Comparison of ENCODE assay signal across 8 mouse cellular contexts in genomic region chr9:65398279-65398678, GRCm38 (mm10). TPM values are rescaled to one million over a fixed set of nuclear protein-coding genes. Genes with fewer than 3 reads are reported as not detected.
DNase-seq lines count a peak whose midpoint lies in the region; ATAC-seq and TF ChIP-seq lines count a peak whose summit lies in the region.

Rasl12 (plus strand) TSS chr9:65398506.

- no peak for TF ChIP-seq CTCF in gastrocnemius, adult 2 months (IDR thresholded peaks at IDR 0.05)
- TF ChIP-seq CTCF in left cerebral cortex, adult 2 months (IDR thresholded peaks at IDR 0.05): no peak

- intact Hi-C loops in gastrocnemius, adult 2 months (cut with DNase I): no loop called here
- intact Hi-C loops in left cerebral cortex, adult 2 months (cut with DNase I): no loop called here

- peaks cover 20% of the 10 kb centered on the region for H3K27me3 ChIP-seq in hindbrain, embryonic 13.5 days

- peak within 1 kb of the TSS; percentile 66 for H3K4me2 ChIP-seq in hindbrain, embryonic 13.5 days

- peak within 1 kb of the TSS; percentile 79 for H3K27ac ChIP-seq in gastrocnemius, adult 2 months
- no peak within 1 kb of the TSS for H3K27ac ChIP-seq in hindbrain, embryonic 13.5 days
- H3K27ac ChIP-seq in left cerebral cortex, adult 2 months: peak within 1 kb of the TSS; percentile 8

- H3K4me3 ChIP-seq in gastrocnemius, adult 2 months: peak within 1 kb of the TSS; percentile 74
- peak within 1 kb of the TSS; percentile 45 for H3K4me3 ChIP-seq in hindbrain, embryonic 13.5 days
- peak within 1 kb of the TSS; percentile 43 for H3K4me3 ChIP-seq in left cerebral cortex, adult 2 months

- ATAC-seq in hindbrain, embryonic 13.5 days (ENCODE audit: low FRiP score): peak; percentile 65

- H3K9me3 ChIP-seq in hindbrain, embryonic 13.5 days: no peaks in the 10 kb centered on the region

- DNase-seq in adrenal gland, adult (ENCODE audit: inconsistent age in 2 of 2, low spot score in 1 of 2): peak; percentile 75 to 85
- peak; percentile 32 to 44 for DNase-seq in cerebellum, postnatal 36 days
- DNase-seq in gastrocnemius, adult 2 months: peak; percentile 84
- peak; percentile 26 to 39 for DNase-seq in left cerebral cortex, adult 2 months (ENCODE audit: extremely low spot score in 1 of 2, low spot score in 2 of 2)
- DNase-seq in lung, postnatal 4 days: peak; percentile 83 to 90
- peak; percentile 36 for DNase-seq in right cerebral cortex, adult 18-20 months
- peak; percentile 66 for DNase-seq in yolk sac, embryonic 10.5 days (ENCODE audit: low spot score)

- H3K4me1 ChIP-seq in hindbrain, embryonic 13.5 days (replicated peaks): peaks cover 11% of the 10 kb centered on the region

- under 1% methylated on average over 24 of the region's 24 CpGs for WGBS in hindbrain, embryonic 13.5 days

- H3K36me3 ChIP-seq in hindbrain, embryonic 13.5 days: no peaks in the 10 kb centered on the region

- peak within 1 kb of the TSS; percentile 66 for H3K9ac ChIP-seq in hindbrain, embryonic 13.5 days

RNA-seq across cellular contexts. Expression of gene Rasl12, which starts in this region (rescaled TPM):
- 1 to 10 TPM; 3.1 to 3.3 TPM for total RNA-seq in gastrocnemius, adult 2 months (2021)
- polyA plus RNA-seq in hindbrain, embryonic 13.5 days (2015; fragmentation: Nextera tagmentation; extraction: Ambion mirVana): 7.1 and 7.9 TPM in 2 replicates
- total RNA-seq in left cerebral cortex, adult 2 months (2021): 1 to 10 TPM; 2.3 to 3.2 TPM

Comparison
In these comparisons a context has a peak if more than half of its experiments do, and no peak if none do; other contexts are left out.
1. DNase-seq: peak in every context shown above with its lines; median percentile 86 in lung, postnatal 4 days; 84 in gastrocnemius, adult 2 months; 80 in adrenal gland, adult; 66 in yolk sac, embryonic 10.5 days; 38 in cerebellum, postnatal 36 days; 36 in right cerebral cortex, adult 18-20 months; 32 in left cerebral cortex, adult 2 months.